Mouse (Mus musculus): ENCODE measurements at regions not wholly inside any gene's neighbourhood (a gene's known extent, or its start where the extent isn't known, plus 50 kb on each side); places are given as distances from the start of the nearest gene placed in this dataset.
"Not testable (repeated sequence)": the region's sequence is repeated elsewhere in the genome, so short reads cannot be mapped to it uniquely, and the experiment has no call there.

DNA sequence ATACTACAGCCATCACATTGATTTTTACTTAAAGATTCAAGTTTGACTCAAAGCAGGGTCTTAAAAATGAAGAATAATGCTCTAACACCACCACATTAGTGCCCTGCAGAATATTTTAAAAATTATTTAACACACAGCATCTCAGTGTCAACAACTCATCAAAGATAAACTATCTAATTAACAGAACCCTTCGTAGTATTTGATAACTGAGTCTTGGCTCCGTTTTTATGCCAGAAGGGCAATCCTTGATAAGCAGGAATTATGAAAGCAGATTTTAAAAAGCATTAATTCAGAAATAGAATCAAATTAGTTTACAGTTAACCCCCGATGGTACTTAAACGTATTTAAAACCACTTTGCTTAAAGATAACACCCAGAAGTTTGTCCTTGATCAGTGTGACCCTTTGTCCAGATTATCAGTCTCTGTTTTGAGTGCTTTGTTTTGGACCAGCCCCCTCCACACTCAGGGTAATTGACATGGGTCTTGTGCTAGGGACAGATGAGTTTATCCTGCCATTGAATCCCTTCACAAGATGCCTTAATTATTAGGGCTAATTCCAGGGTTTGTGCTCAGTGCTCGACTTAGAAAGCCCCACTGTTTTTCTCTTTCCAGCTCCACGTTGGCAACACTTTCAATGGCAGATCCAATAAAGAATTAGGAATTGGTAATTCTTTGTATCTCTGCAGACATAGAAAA, 69.4 kb upstream of the Dph6 start:
- no peak for DNase-seq

DNA sequence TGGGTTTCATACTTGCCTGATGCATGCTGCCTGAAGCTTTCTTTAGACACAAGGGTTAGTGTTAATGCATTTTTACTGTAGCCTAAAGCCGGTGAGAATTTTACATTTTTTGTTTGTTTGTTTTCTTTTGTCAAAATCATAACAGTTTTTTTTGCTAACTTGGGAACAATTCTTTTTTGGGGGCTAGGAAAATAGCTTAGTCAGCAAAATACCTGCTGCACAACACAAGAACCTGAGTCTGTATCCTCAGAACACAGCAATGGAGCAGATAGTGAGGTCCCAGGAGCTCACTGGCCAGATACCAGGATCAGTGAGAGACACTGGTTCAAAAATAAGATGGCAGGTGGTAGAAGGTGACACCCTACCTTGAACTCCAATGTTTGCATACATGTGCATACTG, 72.4 kb upstream of the Dph6 start:
- DNase-seq = no peak

DNA sequence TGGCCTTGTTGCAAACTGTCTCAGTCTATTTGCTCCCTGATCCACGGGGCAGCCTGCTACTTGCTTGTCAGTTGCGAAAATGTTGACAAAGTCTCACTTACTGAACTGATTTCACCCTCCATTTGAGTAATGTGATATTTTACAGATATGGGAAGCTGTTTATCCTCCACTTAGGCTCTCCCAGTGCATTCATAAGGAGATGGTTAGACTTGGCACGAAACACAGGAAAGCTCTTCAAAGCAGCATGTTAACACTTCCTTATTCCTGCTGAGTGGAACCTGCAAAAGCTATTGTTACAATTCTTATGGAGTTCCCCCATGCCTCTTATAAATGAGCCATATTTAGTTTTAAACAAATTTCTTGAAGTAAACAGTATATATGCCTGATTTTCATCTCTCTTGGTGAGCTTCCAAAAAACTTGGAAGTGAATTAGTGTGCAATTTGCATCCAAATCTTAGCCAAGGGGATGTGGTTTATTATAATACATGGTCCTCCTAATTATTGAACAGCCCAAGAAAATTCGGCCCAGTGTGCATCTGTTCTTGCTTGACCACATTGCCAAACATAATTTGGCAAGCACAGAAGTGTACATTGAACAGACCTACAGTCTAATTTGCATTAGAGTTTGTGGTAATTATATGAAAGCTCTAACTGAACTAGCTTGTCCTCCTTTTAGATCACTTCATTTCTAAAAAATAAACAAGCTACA, 80.3 kb upstream of the Dph6 start:
- DNase-seq = no peak

DNA sequence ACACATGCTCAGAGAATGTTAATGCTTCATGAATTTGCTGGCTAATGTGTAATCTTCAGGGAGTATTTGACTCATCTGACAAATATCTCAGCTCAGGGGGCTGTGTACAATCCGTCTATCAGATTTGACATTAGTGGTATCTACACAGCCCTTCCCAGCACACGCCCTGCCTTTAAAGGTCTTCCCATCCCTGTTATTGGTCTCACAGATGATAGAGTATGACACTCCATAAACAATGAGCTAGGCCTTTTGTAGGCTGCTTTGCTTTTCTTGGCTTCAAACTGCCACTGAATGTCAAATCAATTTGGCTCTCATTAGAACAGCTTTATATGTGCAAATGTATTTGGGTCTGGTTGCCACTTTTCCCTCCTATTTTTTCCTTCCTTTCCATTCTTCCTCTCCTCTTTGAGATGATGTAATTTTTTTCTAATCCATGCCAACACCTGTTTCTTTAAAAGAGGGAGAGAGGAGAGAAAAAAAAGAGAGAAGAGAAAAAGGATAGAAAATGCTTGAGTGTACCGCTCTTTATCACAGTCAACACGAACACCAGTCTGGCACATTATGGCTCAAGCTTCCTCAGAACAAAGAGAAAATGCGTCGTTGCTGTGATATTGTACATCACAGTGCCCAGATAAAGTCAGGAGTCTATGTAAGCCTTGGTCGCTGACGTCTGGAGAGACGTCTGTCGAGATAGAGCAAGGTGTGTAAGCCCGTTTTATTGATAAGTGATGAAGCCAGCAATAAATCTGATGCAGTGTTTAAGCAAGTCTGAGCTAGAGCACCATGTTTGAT, 84.9 kb upstream of the Dph6 start:
- DNase-seq = no peak

DNA sequence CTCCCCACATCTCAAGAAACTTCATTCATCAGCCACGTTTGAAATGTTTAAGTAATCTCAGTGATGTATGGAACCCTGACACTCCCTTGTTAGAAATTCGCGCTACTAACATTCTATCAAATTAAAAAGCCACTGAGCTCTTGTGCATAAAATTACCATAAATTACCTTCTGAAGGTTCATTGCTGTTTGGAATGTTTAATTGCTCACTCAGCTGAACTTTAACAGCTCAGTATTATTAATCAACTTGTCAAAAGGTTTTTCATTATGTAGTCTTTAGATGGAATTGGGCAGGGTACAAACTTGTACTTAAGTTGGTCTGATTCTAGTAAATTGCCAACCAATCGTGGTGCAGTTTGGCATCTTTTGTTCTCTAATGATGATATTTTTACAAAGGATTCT, 108.5 kb upstream of the Dph6 start:
- no peak for DNase-seq

DNA sequence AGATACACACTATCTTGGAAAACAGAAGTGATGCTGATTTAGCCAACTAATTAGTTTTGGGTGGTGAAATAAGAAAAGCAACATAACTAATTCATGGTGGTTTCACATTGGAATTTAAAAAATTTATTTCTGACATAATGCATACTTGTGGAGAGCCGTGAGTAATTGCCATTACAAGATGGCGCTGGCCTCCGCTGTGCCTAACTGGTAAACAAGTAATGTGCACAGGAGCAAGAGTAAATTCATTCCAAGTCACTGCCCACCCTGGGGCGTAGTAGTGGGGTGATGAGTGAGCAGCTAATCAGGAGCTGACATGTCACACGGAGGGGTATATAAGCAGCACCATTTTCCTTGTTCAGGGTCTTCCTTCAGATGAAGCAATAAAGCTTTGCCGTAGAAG, 119.0 kb upstream of the Dph6 start:
- DNase-seq = not testable (repeated sequence)

DNA sequence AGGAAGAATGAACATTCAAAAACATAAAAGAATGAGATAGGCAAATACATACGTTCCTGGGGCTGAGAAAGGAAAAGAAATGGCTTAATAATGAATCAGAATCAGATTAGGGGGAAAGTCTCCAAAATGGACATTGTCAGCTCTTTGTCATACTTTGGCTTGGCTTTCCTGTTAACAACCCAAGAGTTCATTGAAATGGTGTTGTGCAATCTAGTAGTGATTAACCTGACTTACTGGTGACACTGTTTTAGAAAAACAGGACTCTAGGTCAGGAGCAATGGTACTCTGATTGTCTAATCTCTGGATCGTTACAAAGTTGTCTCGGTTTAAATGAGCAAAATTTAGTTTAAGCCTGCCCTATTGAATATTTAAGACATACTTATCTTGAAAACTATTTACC, 119.5 kb upstream of the Dph6 start:
- no peak for DNase-seq

DNA sequence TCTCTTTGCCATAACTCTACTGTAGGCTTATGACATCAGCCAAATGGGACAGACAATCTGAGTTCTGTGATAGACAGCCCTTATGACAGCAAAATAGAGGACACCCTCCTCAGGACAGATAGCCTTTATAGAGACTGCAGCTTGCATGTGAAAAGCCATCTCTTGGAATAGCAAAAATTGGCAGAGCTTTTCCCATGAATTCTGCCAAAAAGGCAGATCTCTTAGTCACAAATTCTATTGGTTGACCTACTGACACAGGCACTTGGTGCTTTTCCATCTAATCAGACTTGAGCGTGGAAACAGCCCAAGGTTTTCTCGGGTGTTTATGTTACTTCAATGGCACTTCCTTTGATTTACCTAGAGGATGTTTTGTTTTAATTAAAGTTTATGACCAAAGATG, 120.8 kb upstream of the Dph6 start:
- no peak for DNase-seq

DNA sequence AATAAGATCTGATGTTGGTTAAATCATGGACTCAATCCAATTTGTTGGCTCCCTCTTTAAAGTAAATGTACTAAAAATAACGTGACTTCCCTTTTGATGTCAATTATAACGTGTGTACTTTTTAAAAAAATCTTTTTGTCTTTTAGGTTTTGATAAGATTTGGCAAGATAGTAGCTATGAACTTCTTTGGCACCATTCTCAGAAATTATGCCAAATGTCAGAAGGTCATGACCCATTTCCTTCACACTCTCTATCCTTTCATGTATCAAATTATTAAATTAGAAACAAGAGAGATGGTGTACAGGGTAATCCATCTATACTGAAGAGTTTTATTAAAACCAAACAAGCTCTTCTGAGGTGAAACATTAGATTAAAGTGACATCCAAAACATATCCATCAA, 121.4 kb upstream of the Dph6 start:
- DNase-seq = no peak

DNA sequence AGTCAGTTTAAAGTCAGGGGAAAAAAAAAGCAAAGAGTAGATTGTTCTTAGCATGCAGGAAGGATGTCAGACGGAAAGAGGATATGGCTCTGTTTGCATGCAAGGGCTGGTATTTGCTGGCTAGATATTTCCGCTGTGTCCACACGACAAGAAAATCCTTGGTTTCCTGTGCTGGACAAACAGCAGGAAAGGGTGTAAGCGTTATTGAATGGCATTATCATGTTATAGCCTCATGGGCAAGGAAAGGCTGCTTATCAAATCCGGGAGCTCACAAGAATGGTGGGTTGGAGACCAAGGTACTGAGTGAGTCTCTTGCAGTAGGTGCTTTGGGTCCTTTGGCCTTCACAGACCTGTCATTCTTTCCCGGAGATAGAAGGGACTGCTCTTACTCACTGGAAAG, 127.7 kb upstream of the Dph6 start:
- DNase-seq = no peak

DNA sequence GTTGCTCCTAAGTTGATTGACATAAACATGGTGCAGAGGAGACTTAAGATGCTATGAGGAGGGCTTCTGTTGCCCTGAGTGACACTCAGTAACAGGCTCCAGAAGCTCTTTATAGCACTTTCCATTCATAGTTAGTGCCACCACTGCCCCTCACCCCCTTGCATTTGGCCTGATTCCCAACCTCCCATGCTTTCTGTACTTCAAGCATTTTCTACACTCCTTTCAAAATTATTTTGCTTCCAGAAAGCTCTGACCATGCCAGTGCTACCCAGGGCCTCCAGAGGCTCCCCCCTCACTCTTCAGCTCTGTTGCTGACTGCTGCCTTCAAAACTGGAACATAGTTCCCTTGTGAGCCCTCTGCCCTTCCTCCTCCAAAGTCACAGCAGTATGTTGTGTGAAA, 129.4 kb upstream of the Dph6 start:
- DNase-seq = no peak

DNA sequence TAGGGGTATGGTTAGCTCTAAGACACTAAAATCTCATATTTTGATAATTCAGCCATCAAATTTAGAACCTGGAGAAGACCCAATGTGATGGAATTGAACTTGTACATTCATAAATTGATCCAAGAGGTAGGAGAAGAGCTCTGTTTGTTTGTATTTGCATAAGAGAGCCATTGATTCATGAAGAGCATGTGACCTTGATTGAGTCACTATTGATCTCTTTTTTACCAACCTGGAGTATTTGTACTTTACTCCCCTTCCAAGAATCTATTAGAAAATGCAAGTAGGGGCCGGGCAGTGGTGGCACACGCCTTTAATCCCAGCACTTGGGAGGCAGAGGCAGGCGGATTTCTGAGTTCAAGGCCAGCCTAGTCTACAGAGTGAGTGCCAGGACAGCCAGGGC, 133.5 kb upstream of the Dph6 start:
- DNase-seq = no peak

DNA sequence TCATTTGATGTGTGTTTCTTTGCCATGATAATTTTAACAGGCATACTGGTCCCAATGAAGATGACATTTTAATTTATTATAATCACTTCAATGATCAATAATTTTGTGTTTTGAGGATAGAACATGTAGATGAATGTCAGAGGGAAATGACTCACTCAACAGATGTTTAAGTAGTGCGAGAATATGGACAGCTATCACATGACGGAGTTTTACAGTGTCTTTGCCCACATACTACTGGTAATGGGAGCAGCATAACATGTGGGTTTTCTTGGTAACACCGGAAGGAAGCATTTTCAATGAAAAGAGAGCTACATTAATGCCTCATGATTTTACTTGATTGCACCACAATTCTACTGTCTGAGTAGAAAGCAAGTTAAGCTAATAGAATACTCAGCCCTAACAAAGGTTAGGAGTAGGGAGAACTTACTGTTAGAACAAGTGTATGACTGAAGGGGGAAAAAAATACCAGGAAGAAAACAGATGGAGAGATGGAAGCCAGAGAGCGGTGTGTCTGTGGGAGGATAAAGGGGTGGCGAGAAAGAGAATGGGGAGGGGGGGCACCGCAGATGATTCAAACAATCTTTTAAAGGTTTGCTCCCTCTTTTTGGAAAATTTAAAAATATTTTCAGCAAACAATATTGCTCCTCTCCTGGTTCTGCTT, 142.0 kb upstream of the Dph6 start:
- DNase-seq = no peak

DNA sequence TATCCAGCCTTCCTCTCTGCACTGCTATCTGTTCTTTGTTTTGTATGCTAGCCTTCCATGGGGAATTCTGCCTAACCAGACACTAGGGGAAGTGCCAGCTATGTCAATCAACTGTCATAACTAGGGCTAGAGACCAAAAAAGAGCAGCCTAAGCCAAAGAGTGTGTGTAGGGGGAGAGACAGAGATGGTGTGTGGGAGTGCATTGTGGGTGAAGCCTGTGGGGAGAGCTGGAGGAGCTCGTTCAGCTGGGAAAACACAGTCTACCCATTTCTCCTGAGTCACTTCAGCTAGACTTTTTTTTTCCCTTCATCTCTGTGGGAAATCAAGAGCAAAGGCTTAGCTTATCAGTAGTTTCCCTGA, 142.5 kb upstream of the Dph6 start:
- DNase-seq = no peak

DNA sequence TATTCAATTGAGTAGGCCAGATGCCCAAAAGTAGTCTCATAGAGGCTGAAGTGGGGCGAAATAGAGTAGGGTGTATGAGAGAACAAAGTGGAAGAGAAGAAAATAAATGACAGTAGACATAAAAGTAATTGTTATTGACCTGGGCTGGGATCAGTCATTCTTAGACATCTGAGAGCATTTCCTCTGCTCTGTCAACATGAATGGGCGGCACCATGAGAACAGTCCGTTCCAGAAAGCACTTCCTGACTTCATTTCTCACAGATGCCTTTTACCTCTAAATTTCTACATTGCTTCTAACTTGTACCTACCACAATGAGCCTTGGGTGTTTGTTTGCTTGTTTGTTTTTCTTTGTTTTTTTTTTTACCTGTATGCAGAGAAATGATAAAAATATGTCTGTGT, 148.5 kb upstream of the Dph6 start:
- DNase-seq = no peak

DNA sequence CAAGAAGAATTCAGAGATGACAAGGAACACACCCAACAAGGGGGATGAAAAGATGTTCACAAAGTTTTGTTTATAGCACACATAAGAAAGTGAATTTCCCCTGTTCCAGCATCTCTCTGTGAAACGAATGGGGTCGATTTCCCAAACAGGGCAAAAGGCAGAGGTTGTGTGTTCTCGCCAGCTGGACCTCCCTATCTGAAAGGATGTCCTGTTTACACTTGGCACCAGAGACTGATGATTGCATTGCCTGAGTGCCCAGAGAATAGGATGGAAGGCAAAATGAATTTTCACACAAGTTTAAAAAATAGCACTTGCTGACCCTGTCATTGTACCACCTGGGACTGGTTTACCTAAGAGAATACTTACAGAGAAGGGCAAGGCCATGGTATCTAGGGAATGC, 149.2 kb upstream of the Dph6 start:
- DNase-seq = no peak

DNA sequence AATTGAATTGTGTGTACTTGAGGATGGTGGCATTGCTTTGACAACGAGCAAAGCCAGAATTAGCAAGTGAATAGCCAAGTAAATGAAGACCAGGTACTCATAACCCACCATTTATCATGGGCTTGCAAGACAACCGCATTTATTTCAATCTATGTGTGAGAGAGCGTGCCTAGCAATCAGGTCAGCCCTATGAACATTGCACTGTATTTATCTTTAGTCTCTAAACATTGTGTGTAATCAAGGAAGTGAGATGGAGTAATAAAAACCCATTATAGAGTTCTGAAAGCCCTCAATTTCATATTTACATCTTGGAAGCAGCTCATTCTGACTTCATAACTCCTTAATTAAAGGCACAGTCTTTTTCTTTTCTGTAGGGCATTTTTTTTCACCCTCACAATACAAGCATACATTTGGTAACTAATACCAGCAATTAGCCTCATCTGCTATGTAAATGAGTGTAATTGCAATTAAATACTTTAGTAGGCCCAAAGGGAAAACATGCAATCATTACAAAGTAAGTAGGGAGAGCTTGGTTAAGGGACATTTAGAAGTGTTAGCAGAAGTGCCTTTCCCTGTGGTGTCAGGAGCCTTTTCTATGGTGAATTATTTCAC, 150.8 kb upstream of the Dph6 start:
- no peak for DNase-seq

DNA sequence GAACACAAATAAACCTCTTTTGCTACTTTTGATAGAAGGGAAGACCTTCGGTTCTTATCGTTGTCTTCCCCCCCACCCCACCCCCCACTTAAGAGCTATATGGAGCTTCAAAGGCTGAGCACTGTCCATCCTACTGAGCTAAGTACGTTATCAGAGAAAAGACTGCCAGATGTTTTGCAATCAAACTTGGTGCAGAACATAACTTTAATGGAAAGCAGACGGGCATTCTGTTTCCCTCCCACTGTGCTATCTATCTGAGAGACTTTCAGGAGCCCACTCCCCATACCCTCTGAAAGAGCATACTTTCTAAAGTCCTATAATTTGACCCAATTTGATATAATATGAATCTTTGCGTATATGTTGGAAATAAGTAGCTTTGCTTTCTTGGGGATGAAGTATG, 153.3 kb upstream of the Dph6 start:
- DNase-seq = no peak

DNA sequence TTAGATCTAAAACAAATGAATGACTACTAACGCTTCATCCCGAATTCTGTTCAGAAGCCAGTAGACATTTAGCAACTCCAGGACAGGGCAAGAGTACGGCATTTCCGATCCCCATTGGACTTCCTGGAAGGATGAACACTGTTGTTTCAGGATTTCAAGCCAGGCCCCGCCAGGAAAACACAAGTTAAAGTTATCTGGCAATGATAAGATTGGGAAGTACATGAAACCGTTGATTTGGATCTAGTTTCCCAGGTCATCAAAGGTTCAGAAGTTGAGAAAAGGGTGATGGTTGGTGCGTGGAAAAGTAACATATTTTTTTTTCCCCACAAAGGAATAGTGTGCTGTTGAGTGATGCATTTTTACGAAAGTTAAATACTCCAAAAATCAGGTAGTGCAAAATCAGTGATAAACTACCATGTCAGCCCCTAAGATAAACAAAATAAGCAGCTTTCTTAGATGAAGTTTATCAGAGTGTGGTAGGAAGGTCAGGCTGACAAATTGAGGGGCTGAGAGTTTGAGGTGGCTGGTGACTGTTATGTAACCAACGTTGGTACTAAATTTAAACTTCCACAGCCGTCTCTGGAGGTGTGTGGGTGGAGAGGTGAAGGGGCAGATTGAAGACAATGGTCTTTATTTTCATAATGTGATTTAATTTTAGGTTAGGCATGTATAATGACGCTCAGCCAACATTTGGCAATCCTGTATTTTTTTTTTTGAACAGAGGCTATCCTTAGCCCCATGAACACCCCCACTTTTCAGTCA, 157.6 kb upstream of the Dph6 start:
- DNase-seq = no peak

DNA sequence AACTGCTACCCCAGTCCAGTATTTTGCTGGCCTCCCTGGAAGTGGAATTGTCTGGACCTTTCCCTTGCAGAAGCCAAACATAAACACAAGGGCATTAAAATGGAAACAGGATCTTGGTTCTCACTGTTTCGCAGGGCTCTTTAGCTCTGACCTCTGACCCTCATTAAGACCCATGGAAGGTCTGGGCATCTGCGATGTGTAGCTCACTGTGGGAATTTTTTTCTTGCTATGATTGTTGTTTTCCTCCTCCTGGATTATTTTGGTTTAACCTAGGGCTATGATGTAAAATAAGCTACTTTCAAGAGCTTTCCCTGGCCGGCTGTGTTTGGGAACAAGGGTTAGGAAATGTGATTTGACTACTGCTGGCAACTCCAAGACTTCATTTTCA, 158.1 kb upstream of the Dph6 start:
- no peak for DNase-seq

DNA sequence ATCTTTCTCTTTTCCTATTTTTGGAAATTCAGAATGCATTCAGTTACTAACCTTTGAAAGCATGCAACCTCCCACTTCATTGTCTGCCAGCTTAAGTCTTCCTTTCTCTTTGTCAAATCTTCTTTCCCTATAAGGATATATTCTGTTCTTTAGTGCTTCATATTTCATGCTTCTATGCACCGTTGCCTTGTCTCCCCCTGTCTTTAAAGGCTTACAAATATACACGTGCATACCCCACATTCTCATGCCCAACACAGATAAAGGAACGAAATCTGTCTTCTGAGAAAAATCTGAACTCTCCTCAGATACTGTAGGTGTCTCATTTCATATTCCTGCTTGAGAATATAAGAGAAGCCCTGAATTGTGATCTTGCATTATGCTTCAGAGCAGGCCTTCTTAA, 167.9 kb upstream of the Dph6 start:
- no peak for DNase-seq

DNA sequence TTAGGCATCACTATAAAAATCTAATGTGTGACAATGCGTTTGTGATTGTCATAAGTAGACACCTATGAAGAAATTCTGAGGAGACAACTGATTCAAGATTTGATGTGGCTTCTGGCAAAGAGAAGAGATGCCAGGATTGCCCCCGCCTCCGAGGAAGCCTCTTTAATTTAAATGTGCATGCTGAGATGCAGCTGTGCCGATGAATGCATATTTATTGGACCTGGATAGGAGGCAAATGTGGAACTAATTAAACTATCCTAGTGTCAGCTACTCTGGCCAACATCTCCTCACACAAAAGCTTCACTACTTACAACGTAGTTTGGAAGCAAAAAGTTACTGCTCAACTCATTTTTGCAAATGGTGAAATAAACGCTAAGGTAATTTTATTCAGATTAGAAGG, 173.4 kb upstream of the Dph6 start:
- no peak for DNase-seq

DNA sequence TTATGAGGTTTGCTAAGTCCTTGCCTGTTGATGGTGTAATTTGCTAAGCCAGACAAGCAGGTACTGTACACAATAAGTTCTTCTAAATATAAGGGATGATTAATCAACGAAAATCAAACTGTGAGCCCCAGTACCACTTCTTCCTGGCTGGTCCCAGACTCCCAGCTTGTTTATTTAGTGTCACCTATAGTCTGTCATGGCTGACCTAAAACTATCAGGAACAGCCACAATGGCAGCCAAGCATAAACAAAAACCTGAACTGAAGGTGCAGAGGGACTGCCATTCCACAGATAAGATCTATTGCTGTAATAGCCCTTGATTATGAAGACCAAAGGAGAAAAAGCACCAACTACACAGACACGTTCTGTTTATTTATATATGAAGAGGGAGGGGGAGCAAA, 180.9 kb upstream of the Dph6 start:
- no peak for DNase-seq

Measured in thymus, postnatal 25 days (tissue).